Mouse (Mus musculus): ENCODE data around the gene Slc2a3. TPM values are rescaled to one million over a fixed set of nuclear protein-coding genes. Genes with fewer than 3 reads are reported as not detected.
A peak's percentile ranks its signal among the peaks of the same experiment; 100 is the strongest.
"Not testable (repeated sequence)": the region's sequence is repeated elsewhere in the genome, so short reads cannot be mapped to it uniquely, and the experiment has no call there.

Gene Slc2a3
- total RNA-seq, 2 experiments from 2014 or later: 8.1 to 10.3 TPM

GRCm38 (mm10) chr6:122714707-122715365 lies 86.6 kb downstream of the Slc2a3 start:
- DNase-seq (ENCODE audit: low spot score in 2 of 2): no peak

- DNase-seq (ENCODE audit: low spot score in 2 of 2): not testable (repeated sequence)
Measured at GRCm38 (mm10) chr6:122713116-122713515, 88.3 kb downstream of the Slc2a3 start.

- no peak for DNase-seq (ENCODE audit: low spot score in 2 of 2)
Measured at GRCm38 (mm10) chr6:122711455-122711854, 90.0 kb downstream of the Slc2a3 start.

- DNase-seq (ENCODE audit: low spot score in 2 of 2): no peak
Measured at GRCm38 (mm10) chr6:122708826-122709225, 92.6 kb downstream of the Slc2a3 start.

- DNase-seq (ENCODE audit: low spot score in 2 of 2): no peak
Measured at GRCm38 (mm10) chr6:122707036-122707800, 94.2 kb downstream of the Slc2a3 start, which contains the start of gene Nanog. Gene Nanog, plus strand, starts transcription at chr6:122707489.

- no peak for DNase-seq (ENCODE audit: low spot score in 2 of 2)
Measured at GRCm38 (mm10) chr6:122706337-122706840, 95.1 kb downstream of the Slc2a3 start.

- no peak for DNase-seq (ENCODE audit: low spot score in 2 of 2)
Measured at GRCm38 (mm10) chr6:122703706-122704105, 97.7 kb downstream of the Slc2a3 start.

GRCm38 (mm10) chr6:122703251-122703650 lies 98.2 kb downstream of the Slc2a3 start:
- DNase-seq (ENCODE audit: low spot score in 2 of 2): no peak

- DNase-seq (ENCODE audit: low spot score in 2 of 2): peak; percentile 5 to 22
Measured at GRCm38 (mm10) chr6:122702480-122703124, 98.8 kb downstream of the Slc2a3 start.

GRCm38 (mm10) chr6:122701816-122702215 lies 99.6 kb downstream of the Slc2a3 start:
- DNase-seq (ENCODE audit: low spot score in 2 of 2): no peak

GRCm38 (mm10) chr6:122699628-122700027 lies 101.8 kb downstream of the Slc2a3 start:
- not testable (repeated sequence) for DNase-seq (ENCODE audit: low spot score in 2 of 2)

GRCm38 (mm10) chr6:122695398-122695797 lies 106.0 kb downstream of the Slc2a3 start:
- DNase-seq (ENCODE audit: low spot score in 2 of 2): no peak

- no peak for DNase-seq (ENCODE audit: low spot score in 2 of 2)
Measured at GRCm38 (mm10) chr6:122690082-122690481, 111.4 kb downstream of the Slc2a3 start.

GRCm38 (mm10) chr6:122689411-122690055 lies 111.9 kb downstream of the Slc2a3 start:
- no peak for DNase-seq (ENCODE audit: low spot score in 2 of 2)

GRCm38 (mm10) chr6:122686709-122687108 lies 114.7 kb downstream of the Slc2a3 start:
- DNase-seq (ENCODE audit: low spot score in 2 of 2): no peak

- no peak for DNase-seq (ENCODE audit: low spot score in 2 of 2)
Measured at GRCm38 (mm10) chr6:122682646-122683045, 118.8 kb downstream of the Slc2a3 start.

Small RNAs within 50 kb of the gene (microRNA-seq; reads per million reads assigned to microRNA genes)
- gene Mir7231 (ENCODE audit: borderline number of aligned reads in 2 of 2): 0 to 0.61 reads per million in 2 experiments

Other genes starting within 250 kb of the Slc2a3 start
- not detected for gene Aicda, start 247.8 kb downstream of the Slc2a3 start, total RNA-seq (2021)
- gene Apobec1, start 199.2 kb downstream of the Slc2a3 start, total RNA-seq (2021): 10 to 100 TPM in 1 of 2 experiments, 1 to 10 TPM in 1; 9.6 to 17.0 TPM
- gene Gdf3, start 191.6 kb downstream of the Slc2a3 start, total RNA-seq (2021): not detected
- not detected for gene Dppa3, start 175.2 kb downstream of the Slc2a3 start, total RNA-seq (2021)
- gene Nanog, start 94.2 kb downstream of the Slc2a3 start, total RNA-seq (2021): not detected
- gene Foxj2, start 18.3 kb upstream of the Slc2a3 start, total RNA-seq (2021): 10 to 100 TPM; 17.1 TPM
- 1 to 10 TPM; 2.4 to 5.5 TPM for gene C3ar1, start 54.5 kb upstream of the Slc2a3 start, total RNA-seq (2021)
- gene Necap1, start 72.8 kb upstream of the Slc2a3 start, total RNA-seq (2021): 10 to 100 TPM; 59.3 to 59.4 TPM
- 1 to 10 TPM; 2.5 to 4.6 TPM for gene Clec4a1, start 120.2 kb upstream of the Slc2a3 start, total RNA-seq (2021)
- gene Clec4a3, start 150.9 kb upstream of the Slc2a3 start, total RNA-seq (2021): 1 to 10 TPM; 4.0 to 5.3 TPM
- not detected for gene Clec4a4, start 188.7 kb upstream of the Slc2a3 start, total RNA-seq (2021)
- under 1 TPM in 1 of 2 experiments, not detected in 1; 0.93 TPM for gene Clec4b1, start 248.3 kb upstream of the Slc2a3 start, total RNA-seq (2021)

Measured in adrenal gland, adult 18-20 months (tissue).